Mouse (Mus musculus) limb, embryonic 14.5 days (tissue): ENCODE results near the gene Ntpcr. TPM values are rescaled to one million over a fixed set of nuclear protein-coding genes. Genes with fewer than 3 reads are reported as not detected.

Experiments
- ATAC-seq: fragments of 200-750 bp; cut with Nextera tagmentation; 2 replicates; pipeline ENCODE4 v1.8.0; 2017; ENCODE audit warnings: low read depth, moderate number of reproducible peaks, moderate TSS enrichment; ENCODE audit not compliant: low FRiP score
- DNase-seq: peaks from one replicate; pipeline ENCODE4 v3.0.0-alpha.2; 2015; ENCODE audit warnings: low spot score
- H3K27ac ChIP-seq: fragments of 300-500 bp; sonication (generic); replicated peaks from 2 replicates; pipeline ENCODE4 v1.5.1; 2014; ENCODE audit warnings: low read depth, mild to moderate bottlenecking, low read length, moderate library complexity, mixed read lengths
- H3K27me3 ChIP-seq: fragments of 300-500 bp; sonication (generic); 2 replicates; pipeline ENCODE4 v1.6.1; 2014; ENCODE audit warnings: low read length, mixed read lengths; ENCODE audit not compliant: control insufficient read depth, insufficient read depth
- H3K36me3 ChIP-seq: fragments of 300-500 bp; sonication (generic); 2 replicates; pipeline ENCODE4 v1.6.1; 2014; ENCODE audit warnings: mild to moderate bottlenecking, low read length, moderate library complexity, mixed read lengths; ENCODE audit not compliant: control insufficient read depth, insufficient read depth
- H3K4me1 ChIP-seq: fragments of 300-500 bp; sonication (generic); 2 replicates; pipeline ENCODE4 v1.6.1; 2014; ENCODE audit warnings: antibody characterized with exemption, low read length, mixed read lengths; ENCODE audit not compliant: control insufficient read depth, insufficient read depth
- H3K4me2 ChIP-seq: fragments of 300-500 bp; sonication (generic); replicated peaks from 2 replicates; pipeline ENCODE4 v1.6.1; 2014; ENCODE audit warnings: low read depth, mild to moderate bottlenecking, low read length, moderate library complexity; ENCODE audit not compliant: severe bottlenecking
- H3K4me3 ChIP-seq: fragments of 300-500 bp; sonication (generic); replicated peaks from 2 replicates; pipeline ENCODE4 v1.5.1; 2014; ENCODE audit warnings: low read length
- H3K9ac ChIP-seq: fragments of 300-500 bp; sonication (generic); 2 replicates; pipeline ENCODE4 v1.6.1; 2014; ENCODE audit warnings: mild to moderate bottlenecking, low read depth, low read length, moderate library complexity; ENCODE audit not compliant: severe bottlenecking
- H3K9me3 ChIP-seq: fragments of 300-500 bp; sonication (generic); 2 replicates; pipeline ENCODE4 v1.6.1; 2016; ENCODE audit warnings: low read length; ENCODE audit not compliant: control insufficient read depth
- POLR2A ChIP-seq: fragments of 200-500 bp; IDR thresholded peaks from 2 replicates; pipeline ENCODE4 v1.8.0; 2012; ENCODE audit warnings: inconsistent platforms, mild to moderate bottlenecking, moderate library complexity, borderline replicate concordance; ENCODE audit not compliant: insufficient read depth, insufficient read length; ENCODE audit errors: extremely low read depth
- WGBS: fragments of 180-500 bp; shearing (Covaris S2); extraction: QIAGEN DNeasy Blood & Tissue Kit; methylation state at CpG from one replicate; pipeline ENCODE4 v1.1.7; 2014; 5-methylcytosine and 5-hydroxymethylcytosine counted together
- polyA plus RNA-seq, 2 experiments: library from polyadenylated mRNA; depleted of rRNA in 1 of 2; stranded (reverse) in 1 of 2; unstranded in 1 of 2; fragments of >200 nt; fragmentation: Nextera tagmentation in 1 of 2; extraction: Ambion mirVana in 1 of 2; gene quantifications; 2 replicates each; pipeline versions ENCODE4 v1.2.1 to v1.2.3; 2012 to 2014

Ntpcr gene
- 39.0 TPM in 2 replicates for polyA plus RNA-seq (2012; rRNA removed)
- 39.7 and 45.3 TPM in 2 replicates for polyA plus RNA-seq (2014; fragmentation: Nextera tagmentation; extraction: Ambion mirVana)

DNA sequence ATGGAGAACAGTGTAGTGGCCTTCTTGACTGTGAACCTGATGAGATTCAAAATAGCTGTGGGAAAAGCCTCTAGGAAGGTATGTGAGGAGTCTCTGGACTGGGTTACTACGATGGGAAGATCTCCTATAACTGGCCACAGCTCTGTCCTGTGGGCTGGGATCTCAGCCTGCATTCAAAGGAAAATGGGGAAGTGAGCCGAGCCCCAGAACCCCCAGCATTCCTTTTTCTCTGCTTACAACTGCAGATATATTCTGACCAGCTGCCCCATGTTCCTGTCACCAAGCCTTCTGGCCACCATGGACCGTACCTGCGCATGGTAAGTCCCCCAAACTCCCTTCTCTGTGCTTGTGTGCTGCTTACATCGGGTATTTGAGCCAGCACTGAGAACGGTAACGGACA, at the start of gene Ntpcr:
Gene Ntpcr, plus strand, starts transcription at position 218 of the 400 bp plus-strand sequence.
- Histone ChIP-seq H3K9ac (0 out of 2 replicates have a peak within 1 kb of the TSS, but pooled peaks have one; percentile 6), H3K36me3 (no peaks in the 10 kb centered on the region), H3K4me1 (peaks cover 2% of the 10 kb centered on the region; the same call in 1 of the 2 replicates), H3K27ac (no peak within 1 kb of the TSS), H3K9me3 (no peaks in the 10 kb centered on the region), H3K27me3 (no peaks in the 10 kb centered on the region), H3K4me3 (no peak within 1 kb of the TSS), H3K4me2 (no peak within 1 kb of the TSS)
- no peak for TF ChIP-seq POLR2A
- 67% methylated on average over 7 of the region's 7 CpGs for WGBS
- ATAC-seq (no peak), DNase-seq (no peak)

DNA sequence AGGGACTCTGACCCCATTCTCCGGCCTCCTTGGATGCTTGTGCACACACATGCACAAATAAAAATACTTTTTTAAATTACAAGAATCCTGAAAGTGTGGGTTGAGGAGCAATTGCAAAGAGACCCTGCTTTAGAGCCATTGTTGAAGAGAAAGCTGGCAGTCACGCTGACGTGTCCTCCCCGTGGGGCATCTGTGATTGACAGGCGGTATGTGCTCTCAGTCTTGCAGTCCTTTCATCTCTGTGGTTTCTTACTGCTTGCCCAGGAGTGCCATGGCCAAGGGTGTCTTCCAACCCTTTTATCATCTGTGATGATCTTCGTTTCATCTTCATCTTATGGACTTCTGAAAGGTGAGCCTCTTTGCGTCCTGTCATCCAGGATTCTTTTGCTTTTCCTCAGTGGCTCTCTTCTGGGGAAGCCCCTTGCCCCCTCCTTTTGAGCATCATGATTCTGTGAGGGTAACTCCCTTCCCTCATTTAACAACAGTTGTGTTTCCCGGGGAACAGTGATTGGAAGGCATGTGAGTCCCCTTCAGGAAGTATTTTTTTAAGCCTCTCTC, 48.8 kb upstream of the Ntpcr start:
- WGBS: 52% methylated on average over 8 of the region's 8 CpGs
- Histone ChIP-seq H3K4me3 (no peak overlapping the region), H3K9ac (no peak overlapping the region), H3K27ac (no peak overlapping the region), H3K4me1 (peaks cover 11% of the 10 kb centered on the region), H3K27me3 (no peaks in the 10 kb centered on the region), H3K9me3 (no peaks in the 10 kb centered on the region), H3K36me3 (no peaks in the 10 kb centered on the region), H3K4me2 (no peak overlapping the region)
- ATAC-seq (no peak), DNase-seq (no peak)
- no peak for TF ChIP-seq POLR2A

DNA sequence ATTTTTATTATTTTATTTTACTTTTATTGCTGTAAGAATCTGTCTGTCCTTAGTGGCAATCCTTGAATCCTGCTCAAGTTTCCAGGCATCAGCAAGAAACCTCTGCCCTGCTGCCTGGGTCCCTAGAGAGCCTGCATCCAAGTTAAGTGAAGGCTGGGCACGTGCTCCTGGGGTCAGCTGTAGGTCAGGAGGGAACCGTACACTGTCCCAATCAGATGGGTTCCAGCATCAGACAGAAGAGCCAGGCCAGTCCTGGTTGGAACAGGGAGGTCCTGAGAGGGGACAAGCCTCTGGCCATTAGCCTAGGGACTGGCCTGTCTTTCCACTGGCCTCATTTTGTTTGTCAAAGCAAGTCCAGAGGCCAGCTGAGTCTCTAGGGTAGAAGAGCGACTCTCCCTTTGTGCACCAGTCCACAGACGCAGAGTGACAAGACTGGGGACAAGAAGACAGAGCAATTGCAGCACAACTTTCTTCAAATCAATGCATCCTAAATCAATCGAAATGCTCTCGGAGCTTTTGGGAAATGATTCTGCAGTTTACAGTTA, 44.5 kb upstream of the Ntpcr start:
- Histone ChIP-seq H3K4me3 (no peak overlapping the region), H3K9me3 (no peaks in the 10 kb centered on the region), H3K27me3 (no peaks in the 10 kb centered on the region), H3K36me3 (no peaks in the 10 kb centered on the region), H3K9ac (no peak overlapping the region), H3K4me2 (no peak overlapping the region), H3K4me1 (peaks cover 17% of the 10 kb centered on the region), H3K27ac (no peak overlapping the region)
- ATAC-seq (no peak), DNase-seq (no peak)
- TF ChIP-seq POLR2A: no peak
- 62% methylated on average over 6 of the region's 6 CpGs for WGBS

DNA sequence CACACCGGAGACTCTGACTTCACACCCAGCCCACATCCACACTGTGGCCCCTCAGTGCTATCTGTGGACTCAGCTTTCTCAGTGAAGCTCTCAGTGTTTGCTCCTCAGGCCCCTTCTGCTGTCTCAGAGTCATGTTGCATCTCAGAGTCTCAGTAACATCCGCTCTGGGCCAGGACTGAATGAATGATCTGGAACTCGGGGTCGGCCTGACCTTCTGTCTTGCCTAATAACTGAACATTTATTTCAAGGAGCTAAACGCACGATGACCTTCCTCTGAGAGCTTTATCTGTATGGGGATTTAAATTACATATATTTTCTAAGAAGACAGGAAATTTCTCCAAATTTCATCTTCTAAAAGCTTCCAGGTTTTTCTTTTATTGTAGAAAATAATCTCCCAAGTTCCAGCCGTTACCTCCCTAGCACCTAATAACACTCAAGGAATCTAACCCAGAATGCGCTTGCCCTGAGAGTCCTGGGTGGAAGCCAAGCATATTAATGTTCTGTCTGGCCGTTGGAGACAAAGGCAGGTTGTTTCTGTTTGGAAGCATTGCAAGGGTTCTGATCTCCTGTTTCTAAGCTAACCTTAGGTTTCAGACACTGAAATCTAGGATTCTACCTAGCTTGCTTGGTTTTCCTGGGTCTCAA, 43.4 kb upstream of the Ntpcr start:
- Histone ChIP-seq H3K9me3 (no peaks in the 10 kb centered on the region), H3K27me3 (no peaks in the 10 kb centered on the region), H3K4me2 (no peak overlapping the region), H3K4me3 (no peak overlapping the region), H3K27ac (no peak overlapping the region), H3K36me3 (no peaks in the 10 kb centered on the region), H3K4me1 (peaks cover 13% of the 10 kb centered on the region), H3K9ac (no peak overlapping the region)
- DNase-seq (peak; percentile 78), ATAC-seq (peak; percentile 77)
- WGBS: 47% methylated on average over 9 of the region's 9 CpGs
- TF ChIP-seq POLR2A: no peak

DNA sequence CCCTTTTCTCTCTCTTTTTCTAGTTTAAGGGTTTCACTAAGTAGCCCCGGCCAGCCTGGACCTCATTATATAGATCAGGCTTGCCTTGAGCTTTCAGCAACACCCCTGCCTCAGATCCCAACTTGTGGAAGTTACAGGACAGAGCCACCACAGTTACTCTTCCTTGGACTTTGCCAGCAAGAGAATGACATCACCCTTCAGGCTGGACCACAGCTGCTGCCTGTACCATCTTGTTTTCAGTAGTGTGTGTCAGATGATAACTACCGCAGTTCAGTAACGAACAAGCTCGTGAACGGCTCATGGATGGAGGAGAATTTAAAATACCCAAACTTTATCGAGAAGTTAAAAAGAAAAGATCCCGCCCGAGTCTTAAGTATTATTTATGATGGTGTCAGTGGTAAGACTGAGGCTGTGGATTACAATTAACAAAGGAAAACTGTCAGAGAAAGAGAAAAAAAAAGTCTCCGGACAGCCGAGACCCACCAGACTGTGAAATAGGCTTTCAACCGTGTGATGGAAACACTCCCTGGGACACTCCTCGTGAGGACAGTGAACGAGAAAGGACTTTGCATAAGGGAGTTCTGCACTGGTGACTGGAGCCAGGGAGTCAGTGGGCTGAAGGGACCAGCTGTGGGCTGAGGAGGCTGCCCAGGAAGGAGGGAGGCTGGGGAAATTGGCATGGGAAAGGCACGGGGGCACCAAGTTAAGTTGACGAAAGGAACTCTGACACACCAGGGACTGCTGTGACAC, 39.4 kb upstream of the Ntpcr start:
- Histone ChIP-seq H3K9ac (no peak overlapping the region), H3K4me2 (no peak overlapping the region), H3K4me3 (no peak overlapping the region), H3K36me3 (no peaks in the 10 kb centered on the region), H3K27ac (no peak overlapping the region), H3K4me1 (peaks cover 11% of the 10 kb centered on the region), H3K9me3 (no peaks in the 10 kb centered on the region), H3K27me3 (no peaks in the 10 kb centered on the region)
- no peak for DNase-seq
- WGBS: 78% methylated on average over 15 of the region's 15 CpGs
- ATAC-seq: no peak
- no peak for TF ChIP-seq POLR2A
